Mouse (Mus musculus) embryonic fibroblast, embryonic 13.5 days (primary cell): Measurements from ENCODE around the gene Ano1. TPM values are rescaled to one million over a fixed set of nuclear protein-coding genes. Genes with fewer than 3 reads are reported as not detected.

ENCODE experiments used
- H3K27ac ChIP-seq: 2 replicates; pipeline ENCODE4 v1.5.1; 2012; ENCODE audit warnings: low read length, control low read depth, inconsistent platforms; ENCODE audit not compliant: insufficient read depth
- H3K4me1 ChIP-seq: 2 replicates; pipeline ENCODE4 v1.6.1; 2011; ENCODE audit warnings: low read length; ENCODE audit not compliant: control insufficient read depth, insufficient read depth
- H3K4me3 ChIP-seq: 2 replicates; pipeline ENCODE4 v1.5.1; 2011; ENCODE audit warnings: mild to moderate bottlenecking, control low read depth, low read length; ENCODE audit not compliant: insufficient read depth
- CTCF ChIP-seq: IDR thresholded peaks from 2 replicates; pipeline ENCODE4 v1.5.1; 2011; ENCODE audit warnings: mild to moderate bottlenecking, control low read depth, low read length, moderate library complexity, borderline replicate concordance; ENCODE audit not compliant: insufficient read depth
- POLR2A ChIP-seq: IDR thresholded peaks from 2 replicates; pipeline ENCODE4 v1.6.1; 2011; ENCODE audit warnings: low read depth, mild to moderate bottlenecking, control low read depth, low read length, moderate library complexity
- polyA plus RNA-seq: library from polyadenylated mRNA; stranded (reverse); fragments of >200 nt; gene quantifications from 2 replicates; pipeline ENCODE4 v1.2.4, GENCODE M21; 2011; ENCODE audit warnings: low read depth; ENCODE audit not compliant: missing spikeins, insufficient read length

Gene Ano1
- polyA plus RNA-seq = 5.2 and 17.5 TPM in 2 replicates

DNA sequence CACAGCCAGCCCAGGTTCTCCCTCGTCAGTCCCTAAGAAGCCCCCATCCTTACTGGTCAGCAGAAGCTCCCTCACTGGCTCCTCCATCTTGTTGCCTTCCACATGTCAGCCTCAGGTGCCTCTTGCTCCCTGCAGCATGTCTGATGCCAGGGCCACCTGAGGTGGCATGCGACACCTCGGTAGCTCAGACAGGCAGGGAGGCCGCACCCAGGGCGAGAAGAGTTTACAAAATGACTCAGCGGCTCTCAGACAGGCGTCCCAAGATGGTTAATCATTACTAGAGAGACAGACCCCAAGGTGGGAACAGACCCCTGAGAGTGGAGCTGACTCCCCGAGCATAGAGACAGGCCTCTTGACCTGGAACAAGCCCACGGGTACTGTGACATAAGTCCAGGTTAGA, at the start of gene Ano1:
Gene Ano1, minus strand, starts transcription at position 142 of the 400 bp plus-strand sequence.
- H3K4me3 ChIP-seq = no peak within 1 kb of the TSS
- TF ChIP-seq POLR2A = no peak
- TF ChIP-seq CTCF = no peak
- peaks cover 11% of the 10 kb centered on the region; the same call in 1 of the 2 replicates for H3K4me1 ChIP-seq
- no peak within 1 kb of the TSS for H3K27ac ChIP-seq

DNA sequence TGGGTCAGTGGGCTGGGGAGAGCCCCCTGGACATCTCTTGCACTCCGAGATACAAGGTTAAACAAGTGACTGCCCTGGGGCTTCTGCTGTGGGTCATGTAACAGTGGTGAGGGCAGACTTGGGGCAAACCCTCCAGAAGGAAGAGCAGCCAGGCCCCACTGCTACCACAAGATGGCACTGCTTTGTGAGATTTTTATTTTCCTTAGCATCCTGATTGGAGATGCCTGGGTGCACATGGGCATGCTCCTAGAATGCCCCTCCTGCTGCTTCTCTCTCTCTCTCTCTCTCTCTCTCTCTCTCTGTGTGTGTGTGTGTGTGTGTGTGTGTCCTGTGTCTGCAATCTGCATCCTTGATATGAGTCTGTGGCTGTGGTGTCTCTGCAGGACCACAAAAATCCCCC, 46.7 kb upstream of the Ano1 start:
- Histone ChIP-seq H3K4me1 (no peaks in the 10 kb centered on the region), H3K4me3 (no peak overlapping the region), H3K27ac (no peak overlapping the region)
- no peak for TF ChIP-seq POLR2A
- peak; percentile 55; the same call in 1 of the 2 replicates for TF ChIP-seq CTCF

DNA sequence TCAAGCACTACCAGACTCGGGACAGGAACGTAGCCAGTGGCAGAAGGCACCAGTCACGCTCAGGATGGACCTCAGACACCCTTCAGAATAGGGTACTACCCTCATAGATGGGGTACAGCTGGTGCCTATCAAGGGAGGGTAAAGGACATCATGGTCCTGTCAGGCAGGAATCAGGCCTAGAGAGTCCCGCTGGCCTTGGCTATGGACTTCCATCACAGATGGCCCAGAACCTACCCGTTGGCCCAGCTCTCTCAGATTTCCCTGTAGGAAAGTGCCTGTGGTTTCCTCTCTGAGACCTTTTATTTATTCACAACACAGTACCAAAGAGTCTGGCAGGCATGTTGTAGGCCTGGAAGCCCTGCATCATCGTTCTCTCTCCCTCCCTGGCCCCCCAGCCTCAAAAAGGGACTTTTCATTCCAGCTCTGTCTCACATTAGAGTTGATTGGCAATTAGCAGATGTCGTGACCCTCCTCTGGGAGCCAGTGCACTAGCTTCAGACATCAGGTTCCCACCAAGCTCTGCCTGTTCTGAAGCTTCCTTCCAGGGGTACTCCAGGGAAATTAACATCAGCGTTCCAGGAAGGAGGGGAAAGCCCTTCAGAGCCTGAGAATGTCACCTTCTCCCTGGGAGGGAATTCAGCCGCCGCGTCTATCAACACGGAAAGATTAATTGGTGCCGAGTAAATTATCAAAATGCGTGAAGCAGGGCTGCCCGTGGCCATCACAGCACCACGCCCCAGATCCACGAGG, 45.4 kb upstream of the Ano1 start:
- TF ChIP-seq POLR2A (no peak), CTCF (no peak)
- Histone ChIP-seq H3K4me1 (no peaks in the 10 kb centered on the region), H3K27ac (no peak overlapping the region), H3K4me3 (no peak overlapping the region)

GRCm38 (mm10) chr7:144795976-144796474, 44.3 kb upstream of the Ano1 start:
- no peak overlapping the region for H3K27ac ChIP-seq
- no peaks in the 10 kb centered on the region for H3K4me1 ChIP-seq
- TF ChIP-seq POLR2A (no peak), CTCF (no peak)
- no peak overlapping the region for H3K4me3 ChIP-seq

GRCm38 (mm10) chr7:144793296-144793695, 41.5 kb upstream of the Ano1 start:
- no peak for TF ChIP-seq CTCF
- no peak for TF ChIP-seq POLR2A

GRCm38 (mm10) chr7:144791426-144791825, 39.7 kb upstream of the Ano1 start:
- no peak overlapping the region for H3K27ac ChIP-seq
- no peaks in the 10 kb centered on the region for H3K4me1 ChIP-seq
- TF ChIP-seq POLR2A = no peak
- no peak for TF ChIP-seq CTCF
- H3K4me3 ChIP-seq = no peak overlapping the region

More at GRCm38 (mm10) chr7:144793296-144793695, 41.5 kb upstream of the Ano1 start:
- H3K4me3 ChIP-seq = no peak overlapping the region
- H3K4me1 ChIP-seq = no peaks in the 10 kb centered on the region
- no peak overlapping the region for H3K27ac ChIP-seq

DNA sequence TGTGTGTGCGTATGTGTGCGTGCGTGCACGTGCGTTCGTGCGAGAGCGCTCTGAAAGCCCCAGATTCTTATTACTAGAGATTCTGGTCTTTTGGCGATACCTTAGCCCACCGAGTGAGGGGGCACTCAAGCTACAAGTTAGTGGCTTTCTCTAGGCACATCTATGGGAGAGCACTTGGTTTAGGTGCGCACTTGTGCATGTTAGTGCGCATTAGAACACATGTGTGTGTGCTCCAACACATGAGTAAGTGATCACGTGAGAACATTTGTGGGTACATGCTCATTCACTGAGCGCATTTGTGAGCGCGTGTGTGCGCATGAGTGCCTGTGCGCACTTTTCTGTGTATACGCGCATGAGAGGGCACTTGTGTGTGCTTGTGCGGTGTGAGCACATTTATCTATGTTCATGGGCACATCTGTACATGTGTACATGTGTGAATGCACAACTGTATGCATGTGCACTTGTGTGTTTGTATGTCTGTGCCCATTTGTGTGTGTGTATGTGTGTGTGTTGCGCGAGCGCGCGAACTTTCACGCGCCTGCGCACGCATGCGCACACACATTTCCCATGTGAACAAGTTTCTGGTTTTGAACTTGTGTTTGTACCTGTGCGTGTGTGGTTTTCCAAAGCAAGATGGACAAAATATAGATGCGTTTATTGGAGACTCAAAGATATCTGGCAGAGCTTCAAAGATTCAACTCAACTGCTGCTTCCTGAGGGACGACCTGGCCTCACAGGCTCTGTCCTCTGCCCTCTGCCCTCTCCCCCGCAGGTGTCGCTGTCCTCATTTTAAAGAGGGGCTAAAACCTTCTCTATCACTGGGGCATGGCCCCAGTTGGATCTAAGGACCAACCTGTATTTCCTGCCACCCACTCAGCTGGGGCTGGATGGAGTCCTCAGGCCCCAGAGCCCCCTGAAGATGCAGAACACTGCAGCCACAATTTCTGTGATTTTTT, 38.1 kb upstream of the Ano1 start:
- Histone ChIP-seq H3K27ac (no peak overlapping the region), H3K4me1 (no peaks in the 10 kb centered on the region), H3K4me3 (no peak overlapping the region)
- no peak for TF ChIP-seq POLR2A
- no peak for TF ChIP-seq CTCF

GRCm38 (mm10) chr7:144788631-144789030, 36.9 kb upstream of the Ano1 start:
- H3K4me3 ChIP-seq = no peak overlapping the region
- no peak for TF ChIP-seq POLR2A
- TF ChIP-seq CTCF = no peak
- no peak overlapping the region for H3K27ac ChIP-seq
- H3K4me1 ChIP-seq = no peaks in the 10 kb centered on the region

GRCm38 (mm10) chr7:144787501-144787900, 35.7 kb upstream of the Ano1 start:
- H3K4me1 ChIP-seq = no peaks in the 10 kb centered on the region
- no peak overlapping the region for H3K27ac ChIP-seq
- TF ChIP-seq POLR2A (no peak), CTCF (no peak)
- H3K4me3 ChIP-seq = no peak overlapping the region

DNA sequence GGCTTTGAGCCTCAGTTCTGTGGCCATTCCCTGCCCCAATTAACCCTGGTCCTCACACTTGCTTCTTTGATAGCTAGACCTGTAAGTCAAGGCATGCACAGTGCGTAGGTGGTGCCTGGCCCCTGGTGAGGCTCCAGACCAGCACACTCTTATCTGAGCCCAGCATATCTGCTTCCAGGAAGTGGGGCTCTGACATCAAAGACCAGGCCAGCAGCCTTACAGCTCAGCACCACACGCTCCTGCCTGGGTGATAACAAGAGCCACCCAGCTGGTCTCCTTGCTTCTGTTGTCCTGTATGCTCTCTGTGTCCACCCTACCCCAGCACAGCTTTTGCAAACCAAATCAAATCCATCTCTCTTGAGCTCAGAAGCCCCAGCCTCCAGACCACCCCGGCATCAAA, 34.8 kb upstream of the Ano1 start:
- no peak for TF ChIP-seq CTCF
- H3K4me1 ChIP-seq = no peaks in the 10 kb centered on the region
- H3K27ac ChIP-seq = no peak overlapping the region

More for the DNA sequence above, 34.8 kb upstream of the Ano1 start:
- no peak overlapping the region for H3K4me3 ChIP-seq
